Mouse (Mus musculus): ENCODE measurements around the gene Kif16b. TPM values are rescaled to one million over a fixed set of nuclear protein-coding genes. Genes with fewer than 3 reads are reported as not detected.

The Kif16b gene
- polyA plus RNA-seq, 1 experiment from 2014 or later: 3.9 TPM

DNA sequence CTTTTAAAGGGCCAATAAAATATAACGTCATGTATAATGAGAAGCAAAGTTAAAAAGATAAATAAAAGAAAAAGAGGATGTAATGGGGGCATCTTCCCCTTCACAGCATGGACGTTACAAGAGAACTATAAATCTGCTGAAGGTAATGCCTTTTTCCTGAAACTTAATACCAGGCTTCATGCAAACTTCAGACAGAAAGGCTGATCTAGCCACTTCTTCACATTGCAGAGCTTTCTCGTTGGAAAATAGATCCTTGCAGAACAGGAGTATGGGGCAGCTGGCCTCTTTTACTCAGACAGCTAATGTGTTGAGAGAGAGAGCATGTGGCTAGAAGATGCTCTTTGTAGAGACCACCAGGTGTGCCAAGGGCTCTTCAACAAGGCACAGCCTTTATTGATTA, 276.2 kb downstream of the Kif16b start:
- no peak for ATAC-seq
- no peaks in the 10 kb centered on the region for H3K9me3 ChIP-seq
- 88% methylated on average over 3 of the region's 3 CpGs for whole genome bisulfite sequencing

GRCm38 (mm10) chr2:142624254-142624653, 277.1 kb downstream of the Kif16b start:
- ATAC-seq: no peak
- Histone ChIP-seq H3K4me2 (replicated peaks) (no peak overlapping the region), H3K27me3 (no peaks in the 10 kb centered on the region), H3K4me1 (replicated peaks) (no peaks in the 10 kb centered on the region), H3K36me3 (no peaks in the 10 kb centered on the region), H3K27ac (no peak overlapping the region), H3K9me3 (no peaks in the 10 kb centered on the region), H3K4me3 (replicated peaks) (no peak overlapping the region), H3K9ac (replicated peaks) (no peak overlapping the region)
- 84% methylated on average over 2 of the region's 2 CpGs for WGBS

More for the DNA sequence above, 276.2 kb downstream of the Kif16b start:
- Histone ChIP-seq H3K4me1 (replicated peaks) (no peaks in the 10 kb centered on the region), H3K4me3 (replicated peaks) (no peak overlapping the region), H3K4me2 (replicated peaks) (no peak overlapping the region), H3K27ac (no peak overlapping the region), H3K9ac (replicated peaks) (no peak overlapping the region), H3K27me3 (no peaks in the 10 kb centered on the region), H3K36me3 (no peaks in the 10 kb centered on the region)

DNA sequence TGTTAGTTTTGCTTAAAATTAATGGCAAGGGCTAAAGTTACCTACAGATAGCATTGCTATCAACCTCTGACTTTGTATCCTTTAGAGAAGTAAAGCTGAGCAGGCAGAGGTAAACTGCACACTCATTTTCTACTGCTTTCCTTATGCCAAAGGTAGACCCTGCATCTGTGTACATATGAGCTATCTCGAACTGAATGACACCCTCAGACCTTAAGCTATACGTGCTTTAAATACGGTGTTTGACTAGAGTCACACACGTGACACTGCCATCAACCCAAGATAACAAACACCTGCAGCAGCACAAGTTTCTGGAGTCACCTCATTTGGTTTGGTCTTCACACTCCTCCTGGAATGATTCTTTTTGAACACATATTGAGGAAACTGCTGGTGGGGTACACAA, 280.2 kb downstream of the Kif16b start:
- H3K4me3 ChIP-seq (replicated peaks): no peak overlapping the region
- WGBS: 96% methylated on average over 4 of the region's 4 CpGs
- H3K9me3 ChIP-seq: no peaks in the 10 kb centered on the region
- H3K36me3 ChIP-seq: peaks cover 2% of the 10 kb centered on the region; the same call in 1 of the 2 replicates
- H3K27me3 ChIP-seq: no peaks in the 10 kb centered on the region
- H3K27ac ChIP-seq: no peak overlapping the region
- no peak overlapping the region for H3K4me2 ChIP-seq (replicated peaks)
- no peaks in the 10 kb centered on the region for H3K4me1 ChIP-seq (replicated peaks)
- ATAC-seq: no peak
- no peak overlapping the region for H3K9ac ChIP-seq (replicated peaks)

GRCm38 (mm10) chr2:142619926-142620325, 281.4 kb downstream of the Kif16b start:
- Histone ChIP-seq H3K4me3 (replicated peaks) (no peak overlapping the region), H3K27me3 (no peaks in the 10 kb centered on the region), H3K9me3 (no peaks in the 10 kb centered on the region), H3K4me1 (replicated peaks) (no peaks in the 10 kb centered on the region), H3K27ac (no peak overlapping the region), H3K4me2 (replicated peaks) (no peak overlapping the region), H3K9ac (replicated peaks) (no peak overlapping the region), H3K36me3 (peaks cover 5% of the 10 kb centered on the region; the same call in 1 of the 2 replicates)
- no peak for ATAC-seq

DNA sequence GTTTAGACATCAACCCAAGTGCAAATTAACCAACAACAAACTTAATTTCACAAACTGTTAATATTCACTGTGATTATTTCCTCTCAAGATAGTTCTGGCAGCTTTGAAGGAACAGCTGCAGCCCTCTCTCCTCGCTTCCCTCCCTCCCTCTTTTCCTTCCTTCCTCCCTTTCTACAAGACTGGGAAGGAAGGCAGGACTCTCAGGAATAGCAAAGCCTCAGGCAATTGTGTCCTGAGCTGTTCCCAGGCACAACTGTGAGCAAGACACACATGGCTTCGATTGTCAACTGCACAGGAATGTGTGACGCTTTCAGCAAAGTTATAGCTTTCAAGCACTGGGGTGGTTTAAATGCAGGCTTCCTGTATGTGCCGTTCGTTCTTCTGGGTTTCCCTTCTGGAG, 286.8 kb downstream of the Kif16b start:
- ATAC-seq: no peak
- Histone ChIP-seq H3K4me2 (replicated peaks) (no peak overlapping the region), H3K27ac (no peak overlapping the region), H3K36me3 (peaks cover 5% of the 10 kb centered on the region; the same call in 1 of the 2 replicates), H3K4me3 (replicated peaks) (no peak overlapping the region), H3K9ac (replicated peaks) (no peak overlapping the region), H3K27me3 (no peaks in the 10 kb centered on the region), H3K4me1 (replicated peaks) (no peaks in the 10 kb centered on the region), H3K9me3 (no peaks in the 10 kb centered on the region)
- 93% methylated on average over 5 of the region's 5 CpGs for WGBS

DNA sequence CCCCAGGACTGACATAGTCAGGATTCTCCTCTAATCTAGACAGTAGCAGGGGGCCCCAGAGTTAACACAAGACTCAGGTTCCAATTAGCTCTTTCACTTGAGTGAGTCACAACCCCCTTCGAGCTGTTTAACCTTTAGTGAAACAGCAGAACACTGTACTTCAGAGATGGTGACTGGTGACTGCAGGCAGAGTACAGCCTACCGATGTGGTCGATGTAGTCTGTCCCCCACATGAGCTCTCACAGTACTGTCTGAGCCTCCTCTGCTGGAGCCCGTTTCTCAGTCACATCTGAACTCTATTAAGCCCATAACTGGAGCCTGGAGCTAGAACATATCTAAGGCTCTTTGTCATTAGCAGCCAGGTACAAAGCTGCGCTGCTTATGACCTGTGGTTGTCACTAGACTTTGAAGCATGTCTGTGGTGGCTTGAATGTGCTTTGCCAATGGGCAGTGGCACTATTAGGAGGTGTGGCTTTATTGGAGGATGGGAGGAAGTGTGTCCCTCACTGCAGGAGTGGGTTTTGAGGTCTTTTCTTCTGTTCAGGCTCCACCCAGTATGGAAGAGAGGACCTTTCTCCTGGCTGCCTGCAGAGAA, 288.9 kb downstream of the Kif16b start:
- no peaks in the 10 kb centered on the region for H3K9me3 ChIP-seq
- peaks cover 9% of the 10 kb centered on the region for H3K4me1 ChIP-seq (replicated peaks)
- peaks cover 5% of the 10 kb centered on the region; the same call in 1 of the 2 replicates for H3K36me3 ChIP-seq
- H3K4me2 ChIP-seq (replicated peaks): no peak overlapping the region
- no peak for ATAC-seq
- H3K27ac ChIP-seq: no peak overlapping the region
- no peak overlapping the region for H3K4me3 ChIP-seq (replicated peaks)
- no peaks in the 10 kb centered on the region for H3K27me3 ChIP-seq
- no peak overlapping the region for H3K9ac ChIP-seq (replicated peaks)
- WGBS: 82% methylated on average over 5 of the region's 5 CpGs

GRCm38 (mm10) chr2:142611113-142611512, 290.2 kb downstream of the Kif16b start:
- WGBS: 77% methylated on average over 6 of the region's 6 CpGs
- Histone ChIP-seq H3K27ac (no peak overlapping the region), H3K4me1 (replicated peaks) (peaks cover 9% of the 10 kb centered on the region), H3K4me2 (replicated peaks) (no peak overlapping the region), H3K9ac (replicated peaks) (no peak overlapping the region), H3K27me3 (0 out of 2 replicates have a peak, but pooled peaks cover 3% of the 10 kb centered on the region), H3K4me3 (replicated peaks) (no peak overlapping the region), H3K9me3 (no peaks in the 10 kb centered on the region), H3K36me3 (peaks cover 2% of the 10 kb centered on the region; the same call in 1 of the 2 replicates)
- peak; percentile 49; the same call in 1 of the 2 replicates for ATAC-seq

DNA sequence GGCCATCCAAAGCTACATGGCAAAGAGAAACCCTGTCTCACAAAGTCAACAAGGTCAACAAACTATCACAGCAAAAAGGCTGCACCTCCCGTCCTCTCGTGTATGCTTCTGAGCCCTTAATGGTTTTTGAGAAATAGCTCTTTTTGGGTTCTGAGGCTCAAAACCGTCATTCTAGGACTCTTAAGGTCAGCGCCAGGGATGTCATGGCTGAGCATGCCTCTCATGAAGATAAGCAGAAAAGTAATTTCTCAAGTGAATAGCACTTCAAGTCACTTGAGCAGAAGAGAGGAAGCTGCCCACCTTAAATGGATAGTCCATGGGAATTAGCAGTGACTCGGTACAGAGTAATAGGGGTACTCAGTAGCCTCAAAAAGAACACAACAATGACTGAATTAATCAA, 291.1 kb downstream of the Kif16b start:
- no peak overlapping the region for H3K4me2 ChIP-seq (replicated peaks)
- no peak overlapping the region for H3K27ac ChIP-seq
- H3K4me3 ChIP-seq (replicated peaks): no peak overlapping the region
- H3K9ac ChIP-seq (replicated peaks): no peak overlapping the region
- ATAC-seq: no peak
- no peaks in the 10 kb centered on the region for H3K9me3 ChIP-seq
- H3K4me1 ChIP-seq (replicated peaks): peaks cover 9% of the 10 kb centered on the region
- H3K36me3 ChIP-seq: no peaks in the 10 kb centered on the region
- 0 out of 2 replicates have a peak, but pooled peaks cover 4% of the 10 kb centered on the region for H3K27me3 ChIP-seq
- WGBS: 87% methylated on average over 5 of the region's 5 CpGs

- Histone ChIP-seq H3K9ac (replicated peaks) (no peak overlapping the region), H3K4me1 (replicated peaks) (peaks cover 9% of the 10 kb centered on the region), H3K9me3 (no peaks in the 10 kb centered on the region), H3K27ac (no peak overlapping the region), H3K36me3 (no peaks in the 10 kb centered on the region), H3K4me3 (replicated peaks) (no peak overlapping the region), H3K27me3 (0 out of 2 replicates have a peak, but pooled peaks cover 4% of the 10 kb centered on the region), H3K4me2 (replicated peaks) (no peak overlapping the region)
- 76% methylated on average over 17 of the region's 17 CpGs for WGBS
- ATAC-seq: peak; percentile 46
Measured at GRCm38 (mm10) chr2:142608778-142609177, 292.6 kb downstream of the Kif16b start.

DNA sequence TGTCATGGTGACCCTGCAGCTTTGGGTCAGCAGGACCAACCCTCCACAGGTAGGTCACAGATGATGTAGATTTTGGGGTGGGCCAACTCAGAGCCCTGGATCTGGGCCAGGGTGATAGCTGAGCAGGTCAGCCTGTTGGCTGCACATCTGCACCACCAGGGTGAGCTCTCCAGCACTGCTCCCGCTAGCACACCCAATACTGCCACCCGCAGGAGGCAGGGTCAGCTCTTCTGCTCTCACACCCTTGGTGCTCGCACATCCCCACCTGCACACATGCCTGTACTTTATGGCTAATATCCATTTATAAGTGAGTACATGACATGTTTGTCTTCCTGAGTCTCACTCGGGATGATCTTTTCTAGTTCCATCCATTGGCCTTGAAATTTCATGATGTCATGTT, 296.6 kb downstream of the Kif16b start:
- 86% methylated on average over 4 of the region's 4 CpGs for WGBS
- 0 out of 2 replicates have a peak, but pooled peaks cover 4% of the 10 kb centered on the region for H3K27me3 ChIP-seq

DNA sequence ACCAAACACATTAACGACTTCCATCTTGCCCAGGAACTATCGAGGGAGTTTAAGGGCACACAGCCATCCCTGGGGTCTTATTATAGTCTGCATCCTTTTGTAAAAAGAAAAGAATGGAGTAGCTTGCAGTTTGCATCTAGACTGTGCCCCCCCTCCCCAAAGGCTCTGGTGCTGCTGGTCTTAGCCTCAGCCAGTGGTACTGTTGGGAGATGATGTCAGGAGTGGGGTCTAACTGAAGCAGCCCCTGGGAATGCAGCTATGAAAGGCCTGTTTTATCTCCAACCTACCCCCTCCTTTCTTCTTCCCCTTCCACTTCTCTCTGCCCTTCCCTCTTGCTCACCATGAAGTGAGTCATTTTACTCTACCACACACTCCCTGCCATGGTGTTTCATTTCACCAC, 298.1 kb downstream of the Kif16b start:
- no peak overlapping the region for H3K27ac ChIP-seq
- H3K4me1 ChIP-seq (replicated peaks): no peaks in the 10 kb centered on the region
- no peak for ATAC-seq
- WGBS: 65% methylated on average over 2 of the region's 2 CpGs
- H3K9me3 ChIP-seq: no peaks in the 10 kb centered on the region
- no peak overlapping the region for H3K4me2 ChIP-seq (replicated peaks)
- H3K9ac ChIP-seq (replicated peaks): no peak overlapping the region
- H3K27me3 ChIP-seq: 0 out of 2 replicates have a peak, but pooled peaks cover 10% of the 10 kb centered on the region
- H3K36me3 ChIP-seq: no peaks in the 10 kb centered on the region
- H3K4me3 ChIP-seq (replicated peaks): no peak overlapping the region

More for the DNA sequence above, 296.6 kb downstream of the Kif16b start:
- no peak overlapping the region for H3K4me2 ChIP-seq (replicated peaks)
- no peak overlapping the region for H3K9ac ChIP-seq (replicated peaks)
- no peak overlapping the region for H3K27ac ChIP-seq
- no peak for ATAC-seq
- peaks cover 9% of the 10 kb centered on the region for H3K4me1 ChIP-seq (replicated peaks)
- H3K9me3 ChIP-seq: no peaks in the 10 kb centered on the region
- H3K36me3 ChIP-seq: no peaks in the 10 kb centered on the region
- H3K4me3 ChIP-seq (replicated peaks): no peak overlapping the region

- Histone ChIP-seq H3K9ac (replicated peaks) (no peak overlapping the region), H3K9me3 (no peaks in the 10 kb centered on the region), H3K27ac (no peak overlapping the region), H3K27me3 (peaks cover 11% of the 10 kb centered on the region; the same call in 1 of the 2 replicates), H3K4me2 (replicated peaks) (no peak overlapping the region), H3K4me1 (replicated peaks) (peaks cover 3% of the 10 kb centered on the region; the same call in 1 of the 2 replicates), H3K36me3 (no peaks in the 10 kb centered on the region), H3K4me3 (replicated peaks) (no peak overlapping the region)
- ATAC-seq: no peak
- WGBS: 88% methylated on average over 4 of the region's 4 CpGs
Measured at GRCm38 (mm10) chr2:142599235-142599634, 302.1 kb downstream of the Kif16b start.

Measured in midbrain, embryonic 13.5 days (tissue).